Mouse (Mus musculus) limb, embryonic 13.5 days (tissue): ENCODE results near the gene Rundc3b. TPM values are rescaled to one million over a fixed set of nuclear protein-coding genes. Genes with fewer than 3 reads are reported as not detected.

Experiments
- ATAC-seq: fragments of 200-750 bp; cut with Nextera tagmentation; 2 replicates; pipeline ENCODE4 v1.8.0; 2017; ENCODE audit warnings: low read depth, moderate number of reproducible peaks, moderate TSS enrichment; ENCODE audit not compliant: low FRiP score
- H3K27ac ChIP-seq: fragments of 300-500 bp; sonication (generic); 2 replicates; pipeline ENCODE4 v1.5.1; 2015; ENCODE audit warnings: inconsistent platforms, mild to moderate bottlenecking, moderate library complexity
- H3K27me3 ChIP-seq: fragments of 300-500 bp; sonication (generic); 2 replicates; pipeline ENCODE4 v1.6.1; 2015; ENCODE audit warnings: mild to moderate bottlenecking, inconsistent platforms
- H3K36me3 ChIP-seq: fragments of 300-500 bp; sonication (generic); 2 replicates; pipeline ENCODE4 v1.6.1; 2015; ENCODE audit warnings: inconsistent platforms, mild to moderate bottlenecking, moderate library complexity
- H3K4me1 ChIP-seq: fragments of 300-500 bp; sonication (generic); 2 replicates; pipeline ENCODE4 v1.6.1; 2015; ENCODE audit warnings: inconsistent platforms
- H3K4me2 ChIP-seq: fragments of 300-500 bp; sonication (generic); replicated peaks from 2 replicates; pipeline ENCODE4 v1.6.1; 2015; ENCODE audit warnings: inconsistent platforms, mild to moderate bottlenecking, moderate library complexity
- H3K4me3 ChIP-seq: fragments of 300-500 bp; sonication (generic); 2 replicates; pipeline ENCODE4 v1.5.1; 2015; ENCODE audit warnings: moderate library complexity, mild to moderate bottlenecking, inconsistent platforms
- H3K9ac ChIP-seq: fragments of 300-500 bp; sonication (generic); 2 replicates; pipeline ENCODE4 v1.6.1; 2015; ENCODE audit warnings: mild to moderate bottlenecking, inconsistent platforms
- H3K9me3 ChIP-seq: fragments of 300-500 bp; sonication (generic); 2 replicates; pipeline ENCODE4 v1.6.1; 2016; ENCODE audit warnings: inconsistent platforms
- WGBS: fragments of 180-500 bp; shearing (Covaris S2); methylation state at CpG from one replicate; pipeline ENCODE4 v1.1.7; 2015; 5-methylcytosine and 5-hydroxymethylcytosine counted together
- polyA plus RNA-seq: library from polyadenylated mRNA; unstranded; fragments of >200 nt; fragmentation: Nextera tagmentation; extraction: Ambion mirVana; gene quantifications from 2 replicates; pipeline ENCODE4 v1.2.1, GENCODE M21; 2015

Rundc3b gene
- polyA plus RNA-seq, 1 experiment from 2014 or later = 6.8 TPM

DNA sequence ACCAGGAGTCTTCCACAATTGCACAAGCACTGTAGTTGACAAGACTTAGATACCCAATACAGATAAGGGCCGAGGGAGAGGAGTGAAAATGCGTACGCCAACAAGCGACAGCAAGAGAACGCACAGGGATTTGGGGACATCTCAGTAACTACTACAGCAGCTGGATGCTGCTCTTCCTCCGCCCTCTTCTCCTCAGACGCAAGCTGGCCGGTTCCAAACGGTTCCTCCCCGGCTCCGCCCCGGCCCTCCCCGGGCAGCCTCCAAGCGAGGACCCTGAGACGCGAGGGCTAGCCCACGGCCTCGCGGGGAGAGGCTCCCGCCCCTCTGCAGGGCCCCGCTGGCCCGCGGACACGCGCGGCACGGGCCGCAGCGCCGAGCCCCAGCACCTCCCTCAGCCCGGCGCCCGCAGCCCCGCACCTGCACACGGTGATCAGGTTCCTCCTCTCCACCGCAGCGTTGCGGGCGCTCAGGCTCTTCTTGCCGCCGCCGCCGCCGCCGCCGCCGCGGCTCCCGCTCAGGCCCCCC lies 619 bp downstream of the Rundc3b start:
- Histone ChIP-seq H3K4me1 (no peaks in the 10 kb centered on the region), H3K9ac (peak overlapping the region; percentile 84), H3K4me3 (peak overlapping the region; percentile 90), H3K4me2 (peak overlapping the region; percentile 90), H3K9me3 (no peaks in the 10 kb centered on the region), H3K27ac (peak overlapping the region; percentile 39; the same call in 1 of the 2 replicates), H3K36me3 (no peaks in the 10 kb centered on the region), H3K27me3 (0 out of 2 replicates have a peak, but pooled peaks cover 3% of the 10 kb centered on the region)
- ATAC-seq = peak; percentile 55; the same call in 1 of the 2 replicates
- WGBS = 0% methylated on average over 38 of the region's 49 CpGs

DNA sequence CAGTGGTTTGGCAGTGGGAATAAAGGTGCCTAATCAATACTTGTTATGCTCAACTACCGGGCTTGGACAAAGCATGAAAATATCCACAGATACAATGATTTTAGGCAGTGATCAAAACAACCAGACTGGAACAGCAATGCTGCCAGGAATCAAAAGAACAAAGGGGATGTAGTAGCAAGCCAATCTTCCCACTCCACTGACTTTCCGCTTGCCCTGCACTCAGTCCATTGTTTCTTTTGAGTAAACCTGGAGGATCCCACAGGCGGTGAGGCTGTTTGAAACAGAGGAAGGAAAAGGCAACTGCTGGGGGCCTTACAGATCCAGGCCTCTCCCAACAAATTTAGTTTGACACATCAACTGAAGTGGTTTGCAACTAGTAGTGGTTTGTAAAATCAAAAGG lies 51.6 kb downstream of the Rundc3b start:
- H3K4me2 ChIP-seq = no peak overlapping the region
- no peaks in the 10 kb centered on the region for H3K4me1 ChIP-seq
- no peak overlapping the region for H3K27ac ChIP-seq
- ATAC-seq = no peak
- H3K9me3 ChIP-seq = no peaks in the 10 kb centered on the region
- H3K27me3 ChIP-seq = no peaks in the 10 kb centered on the region
- 70% methylated on average over 3 of the region's 3 CpGs for WGBS
- no peak overlapping the region for H3K9ac ChIP-seq
- H3K36me3 ChIP-seq = no peaks in the 10 kb centered on the region
- H3K4me3 ChIP-seq = no peak overlapping the region

DNA sequence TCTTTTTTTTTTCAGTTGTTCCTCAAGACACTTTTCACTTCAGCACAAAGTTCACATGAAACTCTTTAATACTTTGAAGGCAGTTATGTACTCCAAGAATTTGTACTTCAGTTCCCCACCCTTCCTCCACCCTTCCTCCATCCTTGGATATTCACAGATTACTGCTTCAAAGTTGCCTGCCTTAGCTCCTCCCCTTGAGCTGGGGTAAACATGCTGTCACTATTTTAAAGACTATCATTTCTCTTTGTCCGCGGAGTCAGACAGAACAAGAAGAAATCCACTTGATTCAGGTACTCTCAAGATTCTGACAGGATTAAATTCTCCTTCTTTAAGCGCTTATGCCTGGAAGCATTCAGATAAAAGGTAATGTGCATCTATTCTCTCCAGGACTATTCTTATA lies 55.9 kb downstream of the Rundc3b start:
- no peak overlapping the region for H3K4me3 ChIP-seq
- H3K9ac ChIP-seq = no peak overlapping the region
- WGBS = 56% methylated on average over 3 of the region's 3 CpGs
- no peaks in the 10 kb centered on the region for H3K27me3 ChIP-seq
- no peak overlapping the region for H3K27ac ChIP-seq
- no peaks in the 10 kb centered on the region for H3K36me3 ChIP-seq
- H3K9me3 ChIP-seq = no peaks in the 10 kb centered on the region
- ATAC-seq = no peak
- no peak overlapping the region for H3K4me2 ChIP-seq
- no peaks in the 10 kb centered on the region for H3K4me1 ChIP-seq

DNA sequence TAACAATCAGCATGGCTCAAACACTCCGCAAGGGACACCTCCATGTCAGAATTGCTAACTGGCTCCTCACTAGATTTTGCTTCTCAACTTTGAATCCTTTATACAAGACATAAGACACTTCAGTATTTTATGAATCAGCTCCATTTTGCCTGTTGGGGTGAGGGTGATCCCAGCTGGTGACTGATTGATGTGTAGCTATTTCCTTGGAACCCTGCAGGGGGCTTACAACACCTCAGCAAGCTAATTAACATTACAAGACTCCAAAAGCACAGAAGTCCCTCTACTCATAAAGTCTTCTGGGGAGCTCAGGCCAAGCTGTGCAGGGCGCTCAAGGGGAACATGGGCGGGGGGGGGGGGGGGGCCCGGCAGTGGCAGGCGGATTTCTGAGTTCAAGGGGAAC lies 78.2 kb downstream of the Rundc3b start:
- ATAC-seq = no peak
- no peak overlapping the region for H3K4me2 ChIP-seq

DNA sequence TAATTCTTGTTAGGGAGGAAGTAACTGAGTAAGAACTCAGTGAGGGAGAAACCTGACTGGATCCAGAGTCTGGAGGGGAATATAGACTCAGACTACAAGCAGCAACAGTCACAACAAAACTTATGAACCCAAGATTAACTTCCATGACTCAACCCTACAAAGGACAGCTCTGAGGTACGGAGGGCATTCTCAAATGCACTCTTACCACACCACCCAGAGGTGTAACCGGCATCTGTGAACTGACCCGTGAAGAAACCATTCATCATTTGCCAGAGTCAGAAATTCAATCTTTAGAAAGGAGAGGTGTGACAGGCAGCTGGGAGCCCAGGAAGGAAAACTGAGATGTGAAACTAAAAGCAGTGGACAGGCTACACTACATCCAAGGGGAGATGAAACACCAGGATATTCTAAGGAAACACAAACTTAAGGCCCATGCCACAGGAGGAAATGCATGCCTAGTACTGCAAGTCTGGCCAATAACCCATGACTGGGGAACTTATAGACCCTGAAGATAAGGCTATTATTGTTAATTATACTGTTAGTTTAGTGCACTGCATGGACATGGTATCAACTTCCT lies 80.0 kb downstream of the Rundc3b start:
- no peak overlapping the region for H3K4me2 ChIP-seq
- H3K36me3 ChIP-seq = no peaks in the 10 kb centered on the region
- 0 out of 2 replicates have a peak overlapping the region, but pooled peaks have one; percentile 69 for H3K27ac ChIP-seq
- no peaks in the 10 kb centered on the region for H3K9me3 ChIP-seq
- 45% methylated on average over 3 of the region's 3 CpGs for WGBS
- no peak overlapping the region for H3K4me3 ChIP-seq
- H3K4me1 ChIP-seq = peaks cover 22% of the 10 kb centered on the region
- no peaks in the 10 kb centered on the region for H3K27me3 ChIP-seq
- H3K9ac ChIP-seq = no peak overlapping the region
- ATAC-seq = no peak

More for the DNA sequence above, 78.2 kb downstream of the Rundc3b start:
- no peaks in the 10 kb centered on the region for H3K36me3 ChIP-seq
- 23% methylated on average over 3 of the region's 5 CpGs for WGBS
- no peak overlapping the region for H3K4me3 ChIP-seq
- H3K27ac ChIP-seq = no peak overlapping the region
- peaks cover 22% of the 10 kb centered on the region for H3K4me1 ChIP-seq
- no peaks in the 10 kb centered on the region for H3K27me3 ChIP-seq
- H3K9ac ChIP-seq = no peak overlapping the region
- no peaks in the 10 kb centered on the region for H3K9me3 ChIP-seq

DNA sequence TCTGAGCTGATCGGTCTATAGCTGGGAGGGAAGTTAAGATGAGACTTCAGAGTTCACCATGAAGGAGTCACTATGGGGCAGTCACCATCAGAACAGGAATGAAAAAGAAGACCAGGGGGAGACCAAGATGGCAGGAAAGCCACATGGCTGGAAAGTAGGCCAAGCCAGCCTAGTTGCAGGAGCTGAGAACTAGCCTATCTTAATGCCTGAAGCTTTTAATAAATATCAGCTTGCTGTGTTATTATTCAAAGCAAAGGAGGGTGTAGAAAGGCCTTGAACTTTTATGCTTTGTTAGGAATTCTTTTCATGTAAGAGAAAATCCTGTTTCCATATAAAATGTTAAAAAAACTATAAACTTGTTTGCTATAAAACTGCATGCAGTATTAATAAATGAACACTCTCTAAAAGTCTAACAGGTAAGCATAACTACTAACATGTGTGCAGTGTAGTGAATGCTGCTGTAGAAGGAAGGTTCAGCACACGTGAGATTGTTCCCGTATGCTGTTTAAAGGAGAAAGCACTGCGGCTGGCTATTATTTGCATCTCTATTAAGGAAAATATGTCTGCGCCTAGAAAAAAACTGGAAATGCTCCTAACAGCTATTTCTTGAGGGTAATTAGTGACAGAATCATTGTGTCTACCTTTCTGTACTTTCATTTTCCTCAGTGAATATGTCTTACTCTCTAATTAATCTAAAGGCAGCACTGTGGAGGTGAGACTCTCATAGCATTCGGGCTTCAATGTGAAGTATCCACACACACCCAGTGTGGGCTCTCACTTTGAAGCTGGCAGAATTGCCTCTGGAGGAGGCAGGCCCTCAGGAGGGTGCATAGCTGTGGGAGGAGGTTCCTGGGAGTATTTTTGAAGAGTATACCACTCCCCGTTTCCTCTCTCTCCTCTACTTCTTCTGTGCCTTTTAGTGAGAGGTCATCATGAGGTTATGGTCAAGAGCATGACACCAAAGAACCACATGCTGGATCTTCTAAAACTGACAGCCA lies 81.3 kb downstream of the Rundc3b start:
- no peaks in the 10 kb centered on the region for H3K9me3 ChIP-seq
- no peaks in the 10 kb centered on the region for H3K36me3 ChIP-seq
- H3K4me1 ChIP-seq = peaks cover 22% of the 10 kb centered on the region
- no peak overlapping the region for H3K4me2 ChIP-seq
- no peaks in the 10 kb centered on the region for H3K27me3 ChIP-seq
- ATAC-seq = peak; percentile 91
- no peak overlapping the region for H3K9ac ChIP-seq
- no peak overlapping the region for H3K4me3 ChIP-seq
- peak overlapping the region; percentile 73 for H3K27ac ChIP-seq
- 34% methylated on average over 7 of the region's 7 CpGs for WGBS

DNA sequence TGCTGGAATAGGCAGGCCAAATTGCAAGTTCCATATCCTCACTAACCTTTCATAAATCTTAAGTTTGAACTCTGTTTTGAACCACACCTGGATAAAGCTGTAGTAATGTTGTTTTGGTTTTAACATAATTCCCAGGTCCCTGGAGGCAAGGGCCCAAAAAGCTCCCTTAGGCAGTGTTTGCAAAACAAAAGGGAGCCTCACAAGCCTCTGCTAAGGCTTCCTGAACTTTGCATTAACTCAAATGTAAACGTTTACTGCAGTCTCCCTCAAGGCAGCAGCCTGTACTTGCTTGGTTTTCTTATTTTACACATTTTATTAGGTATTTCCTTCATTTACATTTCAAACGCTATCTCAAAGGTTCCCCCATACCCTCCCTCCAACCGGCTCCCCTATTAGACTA lies 103.7 kb downstream of the Rundc3b start:
- no peaks in the 10 kb centered on the region for H3K36me3 ChIP-seq
- H3K27ac ChIP-seq = no peak overlapping the region
- no peaks in the 10 kb centered on the region for H3K9me3 ChIP-seq
- 46% methylated on average over 3 of the region's 3 CpGs for WGBS
- no peak overlapping the region for H3K9ac ChIP-seq
- H3K4me3 ChIP-seq = no peak overlapping the region
- H3K4me2 ChIP-seq = no peak overlapping the region
- no peaks in the 10 kb centered on the region for H3K4me1 ChIP-seq
- ATAC-seq = no peak
- H3K27me3 ChIP-seq = no peaks in the 10 kb centered on the region

DNA sequence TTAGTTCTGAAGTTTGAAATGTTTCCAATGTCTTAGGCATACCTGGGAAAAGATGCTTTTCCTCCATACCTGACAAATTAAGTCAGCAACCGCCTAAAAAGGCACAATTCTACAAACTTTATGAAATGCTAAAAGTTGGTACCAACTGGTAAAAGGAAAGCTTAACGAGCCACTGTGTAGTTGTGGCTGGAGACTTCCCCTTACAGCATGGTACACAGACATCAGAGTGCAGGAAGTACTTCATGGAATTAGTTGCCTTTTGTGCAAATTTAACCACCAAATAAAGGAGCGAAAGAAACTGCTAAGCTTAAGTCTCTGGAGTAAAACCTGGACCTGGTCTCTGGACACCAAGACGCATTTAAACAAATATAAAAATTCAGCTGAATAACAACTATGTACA lies 131.0 kb downstream of the Rundc3b start:
- Histone ChIP-seq H3K4me3 (no peak overlapping the region), H3K4me2 (no peak overlapping the region), H3K27me3 (no peaks in the 10 kb centered on the region), H3K9ac (no peak overlapping the region), H3K9me3 (no peaks in the 10 kb centered on the region), H3K4me1 (no peaks in the 10 kb centered on the region), H3K36me3 (no peaks in the 10 kb centered on the region), H3K27ac (no peak overlapping the region)
- WGBS = 47% methylated on average over 4 of the region's 4 CpGs
- no peak for ATAC-seq

DNA sequence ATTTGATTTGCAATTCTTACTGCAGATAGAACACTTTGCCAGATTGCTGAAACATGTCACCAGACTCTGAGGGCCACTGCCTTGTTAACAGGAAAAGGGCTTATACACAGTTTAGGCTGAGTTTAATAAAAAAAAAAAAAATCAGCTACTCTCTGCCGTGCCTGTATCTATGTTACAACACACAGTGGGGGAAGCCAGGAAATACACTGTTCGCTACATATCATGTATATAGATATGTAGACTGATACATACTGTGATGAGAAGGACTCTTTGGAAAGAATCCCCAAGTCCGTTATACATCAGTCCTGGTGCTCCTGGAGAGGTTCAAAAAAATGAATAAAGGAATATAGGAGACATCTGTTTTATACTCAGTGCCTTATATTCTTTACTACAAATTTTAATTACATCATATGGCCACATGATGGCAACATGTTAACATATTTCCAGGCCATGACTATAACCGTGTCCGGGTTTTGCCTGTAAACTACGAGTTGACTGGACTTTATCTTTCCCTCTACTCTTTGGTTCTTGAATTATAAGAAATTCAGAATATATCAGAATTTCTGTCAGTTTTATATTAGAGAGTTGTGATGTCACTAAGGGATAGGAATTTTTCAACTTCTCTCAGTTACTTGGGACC lies 133.2 kb downstream of the Rundc3b start:
- H3K4me2 ChIP-seq = no peak overlapping the region
- H3K9ac ChIP-seq = no peak overlapping the region
- no peaks in the 10 kb centered on the region for H3K9me3 ChIP-seq
- no peak overlapping the region for H3K4me3 ChIP-seq
- no peaks in the 10 kb centered on the region for H3K4me1 ChIP-seq
- H3K27ac ChIP-seq = no peak overlapping the region
- no peaks in the 10 kb centered on the region for H3K36me3 ChIP-seq
- no peaks in the 10 kb centered on the region for H3K27me3 ChIP-seq
- 50% methylated on average over 6 of the region's 6 CpGs for whole genome bisulfite sequencing
- peak; percentile 78; the same call in 1 of the 2 replicates for ATAC-seq

DNA sequence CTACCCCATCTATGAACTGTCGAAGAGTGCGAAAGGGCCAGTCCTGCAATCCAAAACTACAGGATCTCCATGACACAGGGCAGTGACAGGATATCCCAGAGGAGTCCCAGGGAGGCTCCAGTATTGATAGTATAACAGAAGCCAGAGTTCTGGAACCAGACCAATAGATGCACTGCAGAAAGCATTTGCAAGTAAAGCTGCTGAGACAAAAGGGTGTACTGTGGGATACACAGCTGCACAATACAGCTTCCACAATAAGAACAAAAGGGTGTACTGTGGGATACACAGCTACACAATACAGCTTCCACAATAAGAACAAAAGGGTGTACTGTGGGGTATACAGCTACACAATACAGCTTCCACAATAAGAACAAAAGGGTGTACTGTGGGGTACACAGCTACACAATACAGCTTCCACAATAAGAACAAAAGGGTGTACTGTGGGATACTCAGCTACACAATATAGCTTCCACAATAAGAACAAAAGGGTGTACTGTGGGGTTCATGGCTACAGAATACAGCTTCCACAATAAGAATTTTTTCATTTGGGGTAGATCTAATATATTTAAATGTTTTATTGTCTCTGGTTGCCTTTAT lies 134.0 kb downstream of the Rundc3b start:
- H3K4me3 ChIP-seq = no peak overlapping the region
- H3K27ac ChIP-seq = no peak overlapping the region
- H3K36me3 ChIP-seq = no peaks in the 10 kb centered on the region
- H3K27me3 ChIP-seq = no peaks in the 10 kb centered on the region
- H3K9ac ChIP-seq = no peak overlapping the region
- H3K4me1 ChIP-seq = no peaks in the 10 kb centered on the region
- H3K4me2 ChIP-seq = no peak overlapping the region
- no peaks in the 10 kb centered on the region for H3K9me3 ChIP-seq
- no peak for ATAC-seq
- WGBS = 92% methylated on average over 2 of the region's 2 CpGs

DNA sequence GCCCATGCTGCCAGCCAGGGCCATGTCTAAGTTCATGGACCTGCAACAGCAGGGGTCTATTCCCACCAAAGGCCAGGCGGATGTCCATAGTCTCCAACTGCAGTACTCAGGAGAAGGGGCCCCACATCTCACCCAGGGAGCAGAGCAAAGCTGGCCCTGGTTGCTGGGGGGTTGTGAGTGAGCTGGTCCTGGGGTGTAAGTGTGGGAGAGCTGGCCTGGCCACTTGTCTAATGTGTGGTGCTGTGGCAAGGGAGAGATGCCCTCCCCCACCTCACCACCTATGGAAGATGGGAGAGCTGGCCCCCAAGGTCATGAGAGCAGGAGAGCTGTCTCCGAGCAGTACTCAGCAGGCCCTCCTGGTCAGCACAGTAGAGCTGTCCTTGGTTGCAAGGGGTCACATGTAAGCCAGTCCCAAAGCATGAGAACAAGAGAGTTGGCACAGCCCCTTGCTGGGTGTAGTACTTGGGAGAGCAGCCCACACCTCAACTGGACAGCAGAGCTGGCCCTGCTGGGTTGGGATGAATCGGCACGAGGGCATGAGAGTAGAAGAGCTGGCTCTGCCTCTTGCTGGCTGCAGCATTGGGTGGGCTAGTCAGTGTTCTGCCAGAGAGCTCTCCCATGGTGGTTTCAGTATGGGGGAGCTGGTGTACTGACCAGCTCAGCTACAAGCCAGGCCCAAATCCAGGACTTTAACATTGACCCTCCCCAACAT lies 134.6 kb downstream of the Rundc3b start:
- Histone ChIP-seq H3K36me3 (no peaks in the 10 kb centered on the region), H3K4me2 (no peak overlapping the region), H3K27me3 (no peaks in the 10 kb centered on the region), H3K27ac (no peak overlapping the region), H3K4me3 (no peak overlapping the region), H3K9me3 (no peaks in the 10 kb centered on the region), H3K4me1 (no peaks in the 10 kb centered on the region), H3K9ac (0 out of 2 replicates have a peak overlapping the region, but pooled peaks have one; percentile 1)
- peak; percentile 32; the same call in 1 of the 2 replicates for ATAC-seq
- 71% methylated on average over 4 of the region's 4 CpGs for WGBS
